Comparison of ENCODE assay signal across 9 mouse cellular contexts in genomic region chr2:73270071-73270592, GRCm38 (mm10). TPM values are rescaled to one million over a fixed set of nuclear protein-coding genes. Genes with fewer than 3 reads are reported as not detected.
DNase-seq lines count a peak whose midpoint lies in the region; ATAC-seq and TF ChIP-seq lines count a peak whose summit lies in the region.
"Had no signal": no experiment of that assay in that cellular context is flagged by ENCODE, and none has a peak within 500 bp of the region (broad histone marks: within the 10 kb centered on the region; RNA-seq: fewer than 3 reads in every experiment).

No protein-coding gene starts in this region.

- peaks cover 51% of the 10 kb centered on the region for H3K4me1 ChIP-seq in heart, embryonic 13.5 days
- peaks cover 14% of the 10 kb centered on the region; the same call in 1 of the 2 replicates for H3K4me1 ChIP-seq in intestine, postnatal 0 days (replicated peaks; ENCODE audit: control insufficient read depth, insufficient read depth, low read length)

- H3K27ac ChIP-seq in heart, embryonic 13.5 days (replicated peaks), result no peak overlapping the region
- no peak overlapping the region for H3K27ac ChIP-seq in intestine, postnatal 0 days (ENCODE audit: low read depth, low read length)

- no peak for DNase-seq in heart, postnatal 14 days
- peak; percentile 36 for DNase-seq in thymus, postnatal 0 days (ENCODE audit: low spot score)
- DNase-seq in thymus, postnatal 10 days (ENCODE audit: low spot score in 2 of 2), result no peak
- peak; percentile 40 for DNase-seq in splenic B cell, adult 2 months (ENCODE audit: low read depth, low spot score)
- DNase-seq in frontal cortex, postnatal 14 days (ENCODE audit: low spot score in 2 of 2), result no peak
- no peak for DNase-seq in cerebellum, adult 9-10 months
- DNase-seq: adrenal gland, postnatal 36 days had no signal

- no peaks in the 10 kb centered on the region for H3K36me3 ChIP-seq in heart, embryonic 13.5 days
- no peaks in the 10 kb centered on the region for H3K36me3 ChIP-seq in intestine, postnatal 0 days (ENCODE audit: control insufficient read depth, insufficient read depth)
- H3K36me3 ChIP-seq in splenic B cell, adult 2 months (ENCODE audit: control insufficient read depth, insufficient read depth, low read length, poor library complexity, severe bottlenecking), result no peaks in the 10 kb centered on the region

- peak overlapping the region; percentile 28; the same call in 1 of the 2 replicates for H3K4me3 ChIP-seq in heart, embryonic 13.5 days
- 0 out of 2 replicates have a peak overlapping the region, but pooled peaks have one; percentile 2 for H3K4me3 ChIP-seq in intestine, postnatal 0 days (ENCODE audit: low read depth, low read length)

- peaks cover 94% of the 10 kb centered on the region for H3K27me3 ChIP-seq in heart, embryonic 13.5 days (replicated peaks)
- peaks cover 92% of the 10 kb centered on the region for H3K27me3 ChIP-seq in intestine, postnatal 0 days (replicated peaks; ENCODE audit: control insufficient read depth, insufficient read depth, low read length)
- H3K27me3 ChIP-seq in splenic B cell, adult 2 months (ENCODE audit: control insufficient read depth, insufficient read depth, low read length, poor library complexity, severe bottlenecking), result peaks cover 2% of the 10 kb centered on the region

- no peak overlapping the region for H3K9ac ChIP-seq in heart, embryonic 13.5 days
- no peak overlapping the region for H3K9ac ChIP-seq in intestine, postnatal 0 days (ENCODE audit: low read depth, low read length)

- 4% methylated on average over 14 of the region's 14 CpGs for WGBS in heart, embryonic 13.5 days
- 5% methylated on average over 13 of the region's 14 CpGs for WGBS in intestine, postnatal 0 days

- ATAC-seq in heart, embryonic 13.5 days (ENCODE audit: extremely low read depth, insufficient number of reproducible peaks, low FRiP score, low TSS enrichment), result no peak
- no peak for ATAC-seq in intestine, postnatal 0 days

- H3K4me2 ChIP-seq in heart, embryonic 13.5 days, result peak overlapping the region; percentile 80
- no peak overlapping the region for H3K4me2 ChIP-seq in intestine, postnatal 0 days (replicated peaks; ENCODE audit: low read depth)

- no peak for TF ChIP-seq CTCF in intestine, postnatal 0 days (IDR thresholded peaks at IDR 0.05; ENCODE audit: low read depth)

- H3K9me3 ChIP-seq in heart, embryonic 13.5 days, result no peaks in the 10 kb centered on the region
- no peaks in the 10 kb centered on the region for H3K9me3 ChIP-seq in intestine, postnatal 0 days (ENCODE audit: control insufficient read depth)

- intact Hi-C loops in heart, postnatal 14 days (cut with DNase I), result loop anchor here (2.0 to 10.0 kb wide), 3 partner anchors 55 to 1425 kb away; partner anchors contain the start of genes Hoxd10 and Hoxd9

RNA-seq across cellular contexts. Expression of gene Sp9, which starts 1.6 kb away (rescaled TPM):
- polyA plus RNA-seq in heart, embryonic 13.5 days (2015; fragmentation: Nextera tagmentation; extraction: Ambion mirVana), result 0.04 TPM in 1 of 2 replicates, not detected in the other
- not detected for total RNA-seq in heart, postnatal 14 days (2021)
- polyA plus RNA-seq in thymus, postnatal 0 days (2015; fragmentation: Nextera tagmentation; extraction: Ambion mirVana), result 0.03 TPM in 1 of 2 replicates, not detected in the other
- polyA plus RNA-seq in intestine, postnatal 0 days (2015; fragmentation: Nextera tagmentation; extraction: Ambion mirVana), result not detected in 2 replicates
- total RNA-seq: adrenal gland, postnatal 36 days had no signal

RNA-seq across cellular contexts. Expression of gene Scrn3, which starts 42.3 kb away (rescaled TPM):
- polyA plus RNA-seq in heart, embryonic 13.5 days (2015; fragmentation: Nextera tagmentation; extraction: Ambion mirVana), result 12.0 and 14.3 TPM in 2 replicates
- 10 to 100 TPM; 19.2 to 19.3 TPM for total RNA-seq in heart, postnatal 14 days (2021)
- polyA plus RNA-seq in thymus, postnatal 0 days (2015; fragmentation: Nextera tagmentation; extraction: Ambion mirVana), result 7.1 and 7.6 TPM in 2 replicates
- 7.8 and 8.7 TPM in 2 replicates for polyA plus RNA-seq in intestine, postnatal 0 days (2015; fragmentation: Nextera tagmentation; extraction: Ambion mirVana)

RNA-seq across cellular contexts. Expression of gene Cir1, which starts 42.4 kb away (rescaled TPM):
- 14.5 and 16.9 TPM in 2 replicates for polyA plus RNA-seq in heart, embryonic 13.5 days (2015; fragmentation: Nextera tagmentation; extraction: Ambion mirVana)
- total RNA-seq in heart, postnatal 14 days (2021), result 10 to 100 TPM; 13.7 to 18.2 TPM
- 29.7 and 30.9 TPM in 2 replicates for polyA plus RNA-seq in thymus, postnatal 0 days (2015; fragmentation: Nextera tagmentation; extraction: Ambion mirVana)
- 17.1 and 19.9 TPM in 2 replicates for polyA plus RNA-seq in intestine, postnatal 0 days (2015; fragmentation: Nextera tagmentation; extraction: Ambion mirVana)

RNA-seq across cellular contexts. Expression of gene Ola1, which starts 51.4 kb away (rescaled TPM):
- polyA plus RNA-seq in heart, embryonic 13.5 days (2015; fragmentation: Nextera tagmentation; extraction: Ambion mirVana), result 64.1 and 69.6 TPM in 2 replicates
- total RNA-seq in heart, postnatal 14 days (2021), result 10 to 100 TPM; 48.0 to 50.7 TPM
- polyA plus RNA-seq in thymus, postnatal 0 days (2015; fragmentation: Nextera tagmentation; extraction: Ambion mirVana), result 90.4 and 92.0 TPM in 2 replicates
- polyA plus RNA-seq in intestine, postnatal 0 days (2015; fragmentation: Nextera tagmentation; extraction: Ambion mirVana), result 42.3 and 43.3 TPM in 2 replicates

Comparison
In these comparisons a context has a peak if more than half of its experiments do, and no peak if none do; other contexts are left out.
1. DNase-seq: peak in thymus, postnatal 0 days (single experiment) and splenic B cell, adult 2 months (single experiment); none in heart, postnatal 14 days (0 of 2), thymus, postnatal 10 days (0 of 2), frontal cortex, postnatal 14 days (0 of 2) and cerebellum, adult 9-10 months (single experiment).